Mouse (Mus musculus) stomach, postnatal 0 days (tissue): ENCODE data around the gene Herc1. TPM values are rescaled to one million over a fixed set of nuclear protein-coding genes. Genes with fewer than 3 reads are reported as not detected.

Experiments used
- ATAC-seq: fragments of 200-750 bp; cut with Nextera tagmentation; 2 replicates; pipeline ENCODE4 v1.8.0; 2017; ENCODE audit not compliant: low FRiP score, low TSS enrichment
- DNase-seq: peaks from one replicate; pipeline ENCODE4 v3.0.0-alpha.2; 2016; ENCODE audit warnings: low spot score
- H3K27ac ChIP-seq: fragments of 300-500 bp; sonication (generic); replicated peaks from 2 replicates; pipeline ENCODE4 v1.5.1; 2014; ENCODE audit warnings: mild to moderate bottlenecking, control low read depth
- H3K27me3 ChIP-seq: fragments of 300-500 bp; sonication (generic); 2 replicates; pipeline ENCODE4 v1.6.1; 2014; ENCODE audit warnings: low read length; ENCODE audit not compliant: control insufficient read depth, insufficient read depth
- H3K36me3 ChIP-seq: fragments of 300-500 bp; sonication (generic); 2 replicates; pipeline ENCODE4 v1.6.1; 2014; ENCODE audit warnings: low read length, mixed read lengths; ENCODE audit not compliant: control insufficient read depth, insufficient read depth
- H3K4me1 ChIP-seq: fragments of 300-500 bp; sonication (generic); replicated peaks from 2 replicates; pipeline ENCODE4 v1.6.1; 2014; ENCODE audit warnings: antibody characterized with exemption; ENCODE audit not compliant: control insufficient read depth, insufficient read depth
- H3K4me2 ChIP-seq: fragments of 300-500 bp; sonication (generic); replicated peaks from 2 replicates; pipeline ENCODE4 v1.6.1; 2014; ENCODE audit warnings: low read depth, mild to moderate bottlenecking, control low read depth, moderate library complexity
- H3K4me3 ChIP-seq: fragments of 300-500 bp; sonication (generic); 2 replicates; pipeline ENCODE4 v1.5.1; 2014; ENCODE audit warnings: low read depth, low read length, control low read depth
- H3K9ac ChIP-seq: fragments of 300-500 bp; sonication (generic); 2 replicates; pipeline ENCODE4 v1.6.1; 2014; ENCODE audit warnings: mild to moderate bottlenecking, low read length, control low read depth, mixed read lengths
- H3K9me3 ChIP-seq: fragments of 300-500 bp; sonication (generic); 2 replicates; pipeline ENCODE4 v1.6.1; 2016; ENCODE audit warnings: low read length; ENCODE audit not compliant: control insufficient read depth
- CTCF ChIP-seq: IDR thresholded peaks from 2 replicates; pipeline ENCODE4 v1.5.1; 2016; ENCODE audit warnings: antibody characterized with exemption, low read depth, mild to moderate bottlenecking, moderate library complexity
- EP300 ChIP-seq: optimal IDR thresholded peaks from 2 replicates; pipeline ENCODE3; 2016; ENCODE audit warnings: antibody characterized with exemption
- WGBS: fragments of 180-500 bp; shearing (Covaris S2); extraction: QIAGEN DNeasy Blood & Tissue Kit; methylation state at CpG from one replicate; pipeline ENCODE4 v1.1.7; 2014; 5-methylcytosine and 5-hydroxymethylcytosine counted together
- polyA plus RNA-seq: library from polyadenylated mRNA; unstranded; fragments of >200 nt; fragmentation: Nextera tagmentation; extraction: Ambion mirVana; gene quantifications from 2 replicates; pipeline ENCODE4 v1.2.1, GENCODE M21; 2015

Gene Herc1
- polyA plus RNA-seq, 1 experiment from 2014 or later, result 7.7 TPM

- Histone ChIP-seq H3K9ac (no peak overlapping the region), H3K4me1 (no peaks in the 10 kb centered on the region), H3K4me3 (no peak overlapping the region), H3K27me3 (no peaks in the 10 kb centered on the region), H3K4me2 (no peak overlapping the region), H3K36me3 (no peaks in the 10 kb centered on the region), H3K9me3 (no peaks in the 10 kb centered on the region), H3K27ac (no peak overlapping the region)
- ATAC-seq (no peak), DNase-seq (no peak)
- TF ChIP-seq CTCF, result no peak
- no peak for TF ChIP-seq EP300
- WGBS, result 69% methylated on average over 4 of the region's 4 CpGs
These were observed 41.5 kb upstream of the Herc1 start for GRCm38 (mm10) chr9:66308741-66309140.

- DNase-seq (no peak), ATAC-seq (no peak)
- Histone ChIP-seq H3K9me3 (no peaks in the 10 kb centered on the region), H3K27me3 (no peaks in the 10 kb centered on the region), H3K36me3 (no peaks in the 10 kb centered on the region), H3K27ac (no peak overlapping the region), H3K4me2 (no peak overlapping the region), H3K9ac (no peak overlapping the region), H3K4me3 (no peak overlapping the region), H3K4me1 (no peaks in the 10 kb centered on the region)
- 34% methylated on average over 3 of the region's 3 CpGs for WGBS
- TF ChIP-seq EP300 (no peak), CTCF (no peak)
These were observed 38.8 kb upstream of the Herc1 start for GRCm38 (mm10) chr9:66311458-66311857.

- H3K36me3 ChIP-seq, result no peaks in the 10 kb centered on the region
- no peaks in the 10 kb centered on the region for H3K27me3 ChIP-seq
- no peak for TF ChIP-seq EP300
- no peak for TF ChIP-seq CTCF
- no peak overlapping the region for H3K9ac ChIP-seq
- no peak overlapping the region for H3K27ac ChIP-seq
- DNase-seq (no peak), ATAC-seq (no peak)
- 77% methylated on average over 2 of the region's 2 CpGs for WGBS
- H3K4me3 ChIP-seq, result no peak overlapping the region
- no peaks in the 10 kb centered on the region for H3K9me3 ChIP-seq
- H3K4me1 ChIP-seq, result no peaks in the 10 kb centered on the region
- H3K4me2 ChIP-seq, result no peak overlapping the region
These were observed 33.6 kb upstream of the Herc1 start for GRCm38 (mm10) chr9:66316603-66317002.

- H3K4me3 ChIP-seq, result no peak overlapping the region
- no peaks in the 10 kb centered on the region for H3K36me3 ChIP-seq
- H3K4me1 ChIP-seq, result no peaks in the 10 kb centered on the region
- ATAC-seq (no peak), DNase-seq (no peak)
- H3K27me3 ChIP-seq, result no peaks in the 10 kb centered on the region
- H3K9me3 ChIP-seq, result no peaks in the 10 kb centered on the region
- 80% methylated on average over 7 of the region's 7 CpGs for WGBS
- no peak overlapping the region for H3K9ac ChIP-seq
- no peak overlapping the region for H3K27ac ChIP-seq
- H3K4me2 ChIP-seq, result no peak overlapping the region
- no peak for TF ChIP-seq CTCF
These were observed 28.0 kb upstream of the Herc1 start for GRCm38 (mm10) chr9:66322010-66322931.

GRCm38 (mm10) chr9:66326879-66327278 is 23.4 kb upstream of the Herc1 start:
- no peak overlapping the region for H3K4me3 ChIP-seq
- no peak overlapping the region for H3K27ac ChIP-seq
- no peak for DNase-seq
- no peaks in the 10 kb centered on the region for H3K9me3 ChIP-seq
- no peaks in the 10 kb centered on the region for H3K36me3 ChIP-seq
- WGBS, result 70% methylated on average over 2 of the region's 2 CpGs
- no peak for TF ChIP-seq EP300
- H3K27me3 ChIP-seq, result no peaks in the 10 kb centered on the region
- no peak overlapping the region for H3K4me2 ChIP-seq
- no peak for ATAC-seq
- no peaks in the 10 kb centered on the region for H3K4me1 ChIP-seq
- H3K9ac ChIP-seq, result no peak overlapping the region

- H3K9me3 ChIP-seq, result no peaks in the 10 kb centered on the region
- TF ChIP-seq EP300 (no peak), CTCF (no peak)
- H3K4me2 ChIP-seq, result no peak overlapping the region
- no peak overlapping the region for H3K4me3 ChIP-seq
- WGBS, result 50% methylated on average over 6 of the region's 6 CpGs
- DNase-seq, result no peak
- H3K27me3 ChIP-seq, result no peaks in the 10 kb centered on the region
- H3K27ac ChIP-seq, result no peak overlapping the region
- no peak for ATAC-seq
- no peaks in the 10 kb centered on the region for H3K4me1 ChIP-seq
- H3K36me3 ChIP-seq, result no peaks in the 10 kb centered on the region
- H3K9ac ChIP-seq, result no peak overlapping the region
These were observed 20.8 kb upstream of the Herc1 start for GRCm38 (mm10) chr9:66329474-66329873.
